Mouse (Mus musculus): ENCODE measurements at regions not wholly inside any gene's neighbourhood (a gene's known extent, or its start where the extent isn't known, plus 50 kb on each side); places are given as distances from the start of the nearest gene placed in this dataset.
A peak's percentile ranks its signal among the peaks of the same experiment; 100 is the strongest.

DNA sequence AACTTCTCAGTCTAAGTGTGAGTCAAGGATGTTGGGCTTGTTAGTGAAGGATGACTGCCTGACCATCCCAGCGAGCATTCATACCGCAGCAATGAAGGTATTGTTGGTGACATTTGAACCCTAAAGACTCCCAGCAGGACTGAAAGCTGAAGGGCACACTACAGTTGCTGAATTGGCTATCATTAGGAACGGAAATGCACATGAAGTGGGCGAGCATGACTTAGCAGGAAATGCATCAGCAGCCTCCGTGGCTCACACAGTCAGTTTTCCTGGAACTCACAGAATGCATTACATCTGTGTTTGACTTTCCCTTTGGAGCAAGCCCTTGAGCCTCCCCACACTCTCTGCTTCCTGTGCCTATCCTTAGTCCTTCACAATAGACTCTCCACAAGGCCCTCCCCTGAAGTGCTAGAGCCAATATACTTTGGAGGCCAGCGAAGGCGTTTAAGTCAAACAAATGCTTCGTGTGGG lies 63.9 kb downstream of the Tmco5 start:
- DNase-seq: peak; percentile 55 to 71

DNA sequence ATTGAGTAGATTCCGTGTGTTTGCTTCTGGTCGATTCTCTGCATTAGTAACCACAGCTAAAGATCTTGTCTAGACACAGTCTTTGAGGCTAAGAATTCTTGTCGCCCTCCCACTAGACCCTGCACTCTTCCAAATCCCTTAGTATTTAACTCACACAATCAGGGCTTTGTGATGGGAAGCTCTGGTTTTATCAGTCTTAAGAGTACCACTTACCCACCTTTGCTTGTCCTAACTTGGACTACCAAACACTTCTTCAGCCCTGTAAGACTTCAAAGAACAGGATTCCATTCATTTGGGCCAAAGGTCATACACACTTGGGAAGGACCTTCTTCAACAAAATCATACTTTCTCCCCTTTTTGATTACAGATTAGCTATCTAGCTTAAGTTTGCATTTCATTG lies 70.0 kb downstream of the Tmco5 start:
- no peak for DNase-seq

DNA sequence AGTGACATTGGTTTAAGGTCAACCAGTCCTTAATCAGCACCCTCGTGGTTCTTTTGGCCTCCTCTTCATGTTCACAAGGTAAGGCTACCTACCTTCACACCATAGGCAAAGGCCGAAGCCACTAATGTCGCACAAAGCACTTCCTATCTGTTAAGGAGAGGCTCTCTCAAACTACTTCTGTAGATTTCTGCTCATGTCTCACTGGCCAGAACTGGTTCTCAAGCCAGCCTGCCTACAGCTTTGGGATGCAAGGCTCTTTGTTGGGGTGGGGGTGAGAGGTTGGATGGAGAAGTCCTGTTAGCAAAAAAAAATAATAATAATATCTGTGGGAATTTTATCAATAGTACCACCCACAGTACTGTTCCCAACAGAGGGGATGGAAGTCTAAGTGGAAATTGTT lies 71.2 kb downstream of the Tmco5 start:
- DNase-seq: no peak

DNA sequence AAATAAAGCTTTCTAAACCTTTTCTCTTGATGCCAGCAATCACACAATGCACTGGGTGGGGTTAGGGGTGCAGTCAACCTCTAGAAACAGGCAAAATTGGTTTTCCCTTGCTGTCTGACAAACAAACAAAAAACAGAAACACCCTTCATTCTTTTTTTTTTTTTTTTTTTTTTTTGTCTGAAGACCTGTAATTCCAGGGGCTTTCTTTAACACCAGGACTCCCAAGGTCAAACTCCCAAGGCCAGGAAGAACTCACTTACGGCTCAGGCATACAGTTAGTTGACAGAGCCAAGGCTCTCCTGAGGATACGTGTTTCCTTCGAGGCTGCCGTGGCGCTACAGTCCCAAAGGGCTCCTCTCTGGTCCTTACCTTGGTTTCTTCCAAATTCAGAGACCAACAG lies 71.7 kb downstream of the Tmco5 start:
- no peak for DNase-seq

DNA sequence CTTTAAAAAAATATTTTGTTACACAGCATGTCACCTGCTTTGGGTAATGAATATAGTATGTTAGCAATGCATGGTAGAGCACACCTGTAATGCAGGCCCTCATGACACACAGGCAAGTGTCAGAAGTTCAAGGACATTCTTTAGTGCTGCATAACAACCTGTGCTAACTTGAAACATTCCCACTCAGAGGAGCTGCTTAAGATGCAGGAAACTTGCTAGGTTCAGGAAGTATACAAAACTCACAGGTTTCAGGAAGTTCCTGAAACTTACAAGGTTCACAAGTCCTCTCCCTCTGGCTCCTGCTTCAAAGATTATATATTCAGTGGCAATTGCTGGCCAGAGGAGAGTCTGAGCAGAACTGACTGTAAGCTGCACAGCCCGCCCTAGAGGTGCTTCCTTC lies 73.0 kb downstream of the Tmco5 start:
- no peak for DNase-seq

DNA sequence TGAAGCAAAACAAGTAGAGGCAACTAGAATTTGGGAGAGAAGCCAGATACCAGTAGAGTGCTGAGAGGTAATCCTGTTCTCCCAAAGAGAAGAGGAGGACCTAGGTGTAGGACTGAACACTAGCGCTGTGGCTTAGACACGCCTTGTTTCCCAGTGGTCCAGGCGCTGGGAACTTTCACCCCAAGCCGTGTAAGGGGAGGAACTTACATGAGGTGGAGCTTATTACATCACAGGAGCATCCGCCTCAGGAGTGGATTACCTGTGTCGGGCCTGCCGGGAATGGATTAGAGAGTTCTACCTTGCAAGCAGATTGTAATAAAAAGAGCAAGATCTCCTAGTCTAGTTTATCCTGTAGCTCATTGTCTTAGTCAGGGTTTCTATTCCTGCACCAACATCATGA lies 75.8 kb downstream of the Tmco5 start:
- DNase-seq: no peak

DNA sequence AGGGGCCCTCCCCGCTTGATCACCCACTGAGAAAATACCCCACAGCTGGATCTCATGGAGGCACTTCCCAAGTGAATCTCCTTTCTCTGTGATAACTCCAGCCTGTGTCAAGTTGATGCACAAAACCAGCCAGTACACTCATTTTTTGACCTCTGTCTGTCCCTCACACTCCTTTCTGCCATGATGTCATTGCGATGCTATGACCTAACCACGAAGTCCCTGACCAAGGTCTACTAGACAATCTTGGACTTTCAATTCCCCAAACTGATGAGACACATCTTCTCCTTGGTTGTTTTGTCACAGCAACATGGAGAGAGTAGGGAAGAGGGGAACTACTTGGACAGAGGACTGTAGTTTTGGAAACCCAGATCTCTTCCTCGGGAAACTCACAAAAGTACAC lies 76.4 kb downstream of the Tmco5 start:
- no peak for DNase-seq

DNA sequence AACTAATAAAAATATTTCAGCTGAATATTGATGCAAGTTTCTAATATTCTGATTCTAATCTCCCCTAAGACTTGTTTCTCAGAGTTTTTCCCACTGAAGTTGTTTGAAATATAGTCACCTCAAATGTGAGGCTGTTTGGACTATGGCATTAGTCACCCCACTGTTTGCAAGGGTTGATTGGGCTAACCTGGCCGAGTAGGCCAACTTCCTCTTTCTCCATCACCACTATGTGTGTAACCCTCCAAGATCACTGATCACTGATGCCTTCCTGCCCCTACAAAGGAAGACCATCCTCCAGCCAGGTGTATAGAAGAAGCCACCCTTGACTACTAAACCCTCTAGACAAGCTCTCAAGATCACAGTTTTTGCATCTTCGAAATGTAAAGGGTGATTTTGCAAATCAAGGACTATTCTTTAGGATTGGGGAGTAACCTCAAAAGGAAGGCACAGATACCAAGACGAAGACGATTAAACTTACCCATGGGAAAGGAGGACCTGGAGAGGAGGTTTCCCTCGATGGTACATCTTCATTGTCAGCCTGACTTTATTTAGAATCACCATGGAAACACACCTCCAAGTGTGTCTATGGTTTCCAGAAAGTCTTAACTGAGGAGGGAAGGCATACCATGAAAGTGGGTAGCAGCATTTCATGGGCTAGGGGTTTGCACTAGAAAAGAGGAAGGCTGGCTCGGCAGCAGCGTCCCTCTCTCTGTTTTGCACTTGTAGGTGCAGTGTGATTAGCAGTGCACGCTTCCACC lies 84.8 kb downstream of the Tmco5 start:
- DNase-seq: no peak

DNA sequence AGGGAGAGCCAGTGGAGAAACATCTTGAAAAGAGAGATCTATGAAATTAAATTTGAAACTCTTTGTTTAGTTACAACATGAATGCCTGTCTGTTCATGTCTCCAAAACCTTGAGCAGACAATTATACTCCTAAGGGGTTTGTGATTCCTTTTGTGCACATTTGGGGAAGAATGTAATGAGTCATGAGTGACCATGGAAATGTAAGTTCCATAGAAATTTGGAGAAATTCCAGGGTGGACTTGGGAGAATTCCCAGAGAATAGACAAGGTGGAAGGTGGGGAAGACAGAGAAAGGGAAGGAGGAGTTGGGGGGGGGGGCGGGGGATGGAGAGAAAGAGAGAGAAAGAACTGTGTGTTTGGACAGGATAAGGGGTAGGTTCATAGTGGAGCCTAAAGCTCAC lies 87.8 kb downstream of the Tmco5 start:
- DNase-seq: no peak

DNA sequence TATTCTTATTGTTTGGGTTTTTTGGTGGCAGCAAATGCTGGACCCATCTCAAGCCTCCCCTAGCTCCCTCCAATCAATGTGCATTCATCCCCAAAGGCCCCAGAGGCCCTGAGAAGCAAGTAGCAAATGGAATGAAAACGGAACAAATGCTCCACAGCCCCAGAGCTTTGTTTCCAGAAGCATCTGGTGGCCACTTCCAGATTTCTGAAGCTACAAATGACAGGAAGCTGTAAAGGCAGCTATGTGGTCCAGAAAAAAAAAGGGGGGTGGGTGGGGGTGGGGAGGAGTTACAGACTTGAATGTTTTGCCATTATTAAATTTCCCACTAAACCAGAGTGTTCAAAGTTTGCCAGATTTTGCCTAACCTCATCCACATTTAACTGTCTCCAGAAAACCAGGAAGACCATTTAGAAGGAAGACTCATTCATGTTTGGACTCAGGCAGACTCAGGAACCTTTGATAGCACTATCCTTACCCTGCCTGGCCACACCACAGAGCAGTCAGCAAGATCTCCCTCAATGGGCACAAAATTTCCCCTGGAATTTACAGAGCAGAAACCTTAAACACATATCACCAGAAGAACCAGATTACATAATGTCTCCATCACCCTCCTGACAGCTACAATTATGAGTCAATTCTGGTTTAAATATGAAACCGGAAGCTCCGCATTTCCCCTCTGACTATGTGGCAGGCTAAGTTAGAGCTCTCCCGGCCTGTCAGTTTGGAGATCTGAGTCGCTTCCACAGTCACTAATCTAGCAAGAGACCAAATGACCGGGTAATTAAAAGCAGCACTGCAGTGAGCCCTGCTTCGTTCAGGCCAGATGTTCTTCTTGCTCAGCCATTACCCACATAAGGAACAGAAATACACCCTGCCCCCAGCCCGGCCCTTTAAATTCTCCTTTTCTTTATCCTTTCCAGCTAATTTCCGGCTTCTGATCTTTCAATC lies 93.4 kb downstream of the Tmco5 start:
- peak; percentile 43 to 52 for DNase-seq

DNA sequence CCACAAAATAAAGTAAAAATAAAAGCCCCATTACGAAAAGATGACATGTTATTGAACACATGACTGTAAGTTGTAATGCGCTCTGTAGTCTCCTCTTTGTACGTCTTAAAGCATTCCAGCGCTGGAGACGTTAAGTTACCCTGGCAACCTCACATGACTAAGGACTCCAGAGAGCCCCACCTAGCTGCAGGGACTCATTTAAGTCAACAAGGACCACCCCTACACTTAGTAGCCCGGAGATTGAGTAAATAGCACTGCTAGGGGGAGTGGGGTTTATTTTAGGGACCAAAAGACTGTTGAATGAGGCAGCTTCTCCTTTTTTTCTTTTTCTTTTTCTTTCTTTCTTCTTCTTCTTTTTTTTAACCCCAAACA lies 94.1 kb downstream of the Tmco5 start:
- DNase-seq: no peak

DNA sequence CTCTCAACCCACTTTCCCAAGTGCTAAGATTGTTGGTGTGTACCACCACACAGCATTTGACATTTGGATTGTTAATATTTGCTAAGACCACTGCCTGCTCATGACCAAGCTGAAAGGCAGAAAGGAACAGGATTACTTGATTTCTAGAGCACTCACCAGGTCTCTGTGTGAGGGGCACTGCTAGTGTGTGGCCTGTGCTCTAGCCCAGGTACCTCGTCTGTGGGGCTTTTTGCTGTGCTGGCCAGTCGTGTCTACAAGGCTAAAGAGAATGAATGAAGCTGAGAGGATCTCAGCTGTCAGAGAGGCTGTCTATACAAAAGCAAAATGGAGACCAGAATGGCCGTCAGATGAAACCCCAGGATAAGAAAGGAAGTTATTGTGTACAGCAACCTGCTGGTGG lies 95.0 kb downstream of the Tmco5 start:
- no peak for DNase-seq

DNA sequence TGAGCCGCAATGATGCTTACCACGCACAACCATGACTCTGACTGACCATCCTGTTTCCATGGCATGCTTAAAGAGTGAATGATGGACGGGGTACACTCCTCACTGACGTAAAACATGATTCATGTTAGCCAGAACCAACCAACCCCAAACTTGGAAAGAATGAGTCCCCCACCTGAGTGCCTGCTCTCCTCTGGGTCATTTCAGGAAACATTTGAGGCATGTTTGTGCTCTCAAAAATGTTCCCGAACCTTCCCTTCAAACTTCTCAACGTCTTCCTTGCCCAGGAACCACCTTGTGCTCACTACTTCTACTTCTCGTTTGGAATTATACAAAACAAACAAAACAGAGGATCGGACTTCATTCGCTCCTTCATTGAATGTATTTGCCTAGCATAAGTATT lies 95.7 kb downstream of the Tmco5 start:
- DNase-seq: no peak

DNA sequence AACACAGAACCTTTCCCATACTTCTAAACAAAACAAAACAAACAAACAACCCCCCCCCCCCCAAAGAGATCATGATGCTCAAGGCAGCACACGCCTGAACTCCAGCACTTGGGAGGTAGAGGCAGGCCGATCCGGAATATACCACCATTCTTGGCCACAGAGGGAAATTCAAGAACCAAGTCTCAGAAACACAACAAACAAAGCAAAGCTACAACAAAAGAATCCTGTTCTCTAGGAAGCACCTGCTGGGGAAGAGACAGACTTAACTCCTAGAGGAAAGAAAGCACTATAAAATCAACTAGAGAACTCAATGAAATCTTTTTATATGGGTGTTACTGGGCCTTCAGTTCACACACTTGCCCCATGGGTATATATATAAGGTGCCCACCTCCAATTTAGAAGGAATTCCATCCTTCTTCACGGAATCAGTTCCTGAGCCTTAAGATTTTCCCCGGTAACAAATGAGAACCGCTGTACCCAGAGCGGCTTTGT lies 96.1 kb downstream of the Tmco5 start:
- DNase-seq: no peak

DNA sequence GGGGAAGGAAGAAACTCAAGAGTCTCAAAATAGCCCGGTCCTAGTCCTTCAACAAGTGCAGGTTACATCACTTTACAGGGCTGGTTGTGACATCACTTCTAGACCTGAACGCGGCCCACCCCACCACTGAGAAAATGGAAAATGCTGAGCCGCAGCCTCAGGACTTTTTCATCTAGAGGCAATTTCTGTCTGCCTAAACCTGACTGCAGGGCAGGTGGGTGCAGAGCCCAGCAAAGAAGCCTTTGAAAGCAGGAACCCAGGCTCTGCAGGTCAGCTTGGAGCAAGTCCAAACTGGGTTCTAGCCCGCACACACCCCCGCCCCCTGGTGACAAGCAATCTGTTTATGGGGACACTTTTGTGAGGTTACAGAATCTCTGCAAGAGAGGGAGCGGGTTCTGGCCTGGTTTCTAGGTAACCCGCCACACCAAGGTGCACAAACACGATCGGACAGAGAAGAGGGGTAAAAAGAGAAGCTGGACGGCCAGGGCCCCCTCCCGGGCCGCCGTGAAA lies 96.7 kb downstream of the Tmco5 start:
- DNase-seq: peak; percentile 67 to 70

DNA sequence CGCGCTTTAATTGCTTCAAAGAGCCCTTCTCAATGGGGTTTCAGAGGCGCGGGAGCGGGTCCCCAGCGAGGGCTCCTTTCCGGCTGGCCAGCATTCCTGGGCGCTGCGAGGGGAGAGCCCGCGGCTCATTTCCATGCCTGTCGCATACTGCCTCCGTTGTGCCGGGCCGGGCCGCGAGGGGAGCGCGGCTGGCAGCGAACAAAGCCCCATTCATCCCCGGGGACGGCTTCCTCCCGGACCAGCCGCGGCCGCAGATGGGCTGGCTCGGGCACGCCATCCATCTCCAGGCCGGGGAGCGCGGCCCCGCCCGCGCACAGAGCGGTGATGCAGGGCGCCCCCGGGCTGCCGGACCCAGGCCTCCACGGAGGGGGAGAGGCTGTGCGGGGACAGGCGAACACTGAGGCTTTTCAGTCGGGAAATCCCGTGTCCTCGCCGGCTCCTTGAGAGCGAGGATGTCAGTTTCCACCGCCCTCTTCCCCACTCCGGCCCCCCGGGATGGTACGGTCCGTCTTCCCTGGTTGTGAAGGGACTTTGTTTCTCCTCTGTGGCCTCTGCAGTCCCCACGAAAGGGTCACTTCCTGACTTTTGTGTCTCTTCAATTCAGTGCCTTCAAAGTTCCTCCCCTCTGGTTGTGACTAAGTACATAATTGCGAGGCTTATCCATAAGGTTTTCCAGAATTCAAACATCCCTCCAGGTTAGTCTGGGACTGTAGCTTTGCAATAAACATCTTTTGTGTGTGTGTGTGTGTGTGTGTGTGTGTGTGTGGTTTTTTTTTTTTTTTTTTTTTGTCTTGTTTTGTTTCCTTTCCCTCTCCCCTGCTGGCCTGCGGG lies 97.3 kb downstream of the Tmco5 start:
- DNase-seq: peak; percentile 85 to 91

DNA sequence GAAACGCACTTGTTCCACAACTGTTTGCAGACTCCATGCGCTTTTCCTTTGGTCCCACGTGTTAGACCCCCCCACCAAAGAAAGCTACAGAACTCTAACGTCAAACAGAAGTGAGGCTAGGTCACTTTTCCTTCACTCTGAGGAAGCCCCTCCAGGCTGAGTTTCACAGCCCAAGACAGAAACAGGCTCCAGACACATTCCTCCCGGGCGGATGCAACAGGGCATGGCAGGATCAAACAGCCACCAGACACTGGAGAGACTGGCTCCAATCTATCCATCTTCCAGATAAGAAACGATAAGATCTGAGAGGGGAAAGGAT lies 97.9 kb downstream of the Tmco5 start:
- peak; percentile 44 to 51 for DNase-seq

DNA sequence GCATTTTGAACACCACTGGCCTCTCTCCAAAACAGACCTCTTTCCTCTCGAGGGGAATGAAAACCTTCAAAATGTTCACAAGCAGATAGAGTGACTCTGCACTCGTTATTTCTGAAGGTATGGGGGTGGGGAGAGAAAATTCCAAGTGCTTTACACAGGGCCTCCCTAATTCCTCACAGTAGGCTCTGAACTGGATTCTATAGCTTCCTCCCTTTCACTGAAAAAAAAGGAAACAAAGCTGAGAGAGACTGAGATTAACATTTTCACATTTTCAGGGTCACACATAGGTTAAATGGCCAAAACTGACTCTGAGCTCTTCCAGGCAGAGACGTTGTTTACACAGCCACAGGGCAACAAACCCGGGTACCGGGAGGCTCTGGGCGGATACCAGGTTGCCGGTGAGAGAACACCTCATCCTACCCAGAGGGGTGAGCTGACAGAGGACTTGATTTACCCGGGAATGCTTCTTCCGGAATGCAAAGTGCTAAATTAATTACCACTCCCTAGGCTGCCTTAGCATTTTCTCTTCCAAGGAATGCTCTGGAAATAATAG lies 98.5 kb downstream of the Tmco5 start:
- DNase-seq: no peak

DNA sequence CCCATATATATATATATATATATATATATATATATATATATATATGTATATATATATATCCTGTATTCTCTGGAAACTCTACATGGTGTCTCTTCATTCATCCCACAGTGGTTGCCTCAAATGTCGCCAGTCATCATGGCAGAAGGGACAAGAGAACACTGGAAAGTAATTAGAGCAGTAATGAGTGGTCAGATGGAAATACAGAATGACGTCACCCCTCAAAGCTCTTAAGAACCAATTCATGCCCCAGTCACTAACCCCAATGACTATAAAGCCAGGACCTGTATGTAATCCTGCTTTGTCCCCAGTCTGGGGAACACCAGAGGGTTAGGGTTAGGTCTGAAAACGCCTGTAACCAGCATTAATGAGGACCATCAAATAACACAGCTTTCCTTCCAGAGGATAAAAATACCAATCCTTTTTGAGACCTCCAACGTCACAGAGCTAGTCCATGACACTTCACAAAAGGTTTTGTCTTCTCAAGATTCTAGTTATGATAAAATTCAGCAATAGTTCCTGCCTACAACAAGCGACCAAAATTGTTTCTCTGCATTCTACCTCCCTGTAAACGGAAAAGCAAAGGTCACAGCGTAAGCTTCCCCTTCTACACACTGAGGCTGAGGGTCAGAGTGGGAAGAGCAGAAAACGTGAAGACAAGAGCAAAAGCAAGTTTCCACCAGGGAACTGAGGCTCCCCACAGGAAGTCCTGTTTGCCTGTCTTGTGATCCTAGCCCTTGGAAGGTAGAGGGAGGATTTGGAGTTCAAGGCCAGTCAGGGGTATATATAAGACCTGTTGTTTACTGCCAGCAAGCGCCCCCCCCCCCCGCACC lies 99.5 kb downstream of the Tmco5 start:
- no peak for DNase-seq

DNA sequence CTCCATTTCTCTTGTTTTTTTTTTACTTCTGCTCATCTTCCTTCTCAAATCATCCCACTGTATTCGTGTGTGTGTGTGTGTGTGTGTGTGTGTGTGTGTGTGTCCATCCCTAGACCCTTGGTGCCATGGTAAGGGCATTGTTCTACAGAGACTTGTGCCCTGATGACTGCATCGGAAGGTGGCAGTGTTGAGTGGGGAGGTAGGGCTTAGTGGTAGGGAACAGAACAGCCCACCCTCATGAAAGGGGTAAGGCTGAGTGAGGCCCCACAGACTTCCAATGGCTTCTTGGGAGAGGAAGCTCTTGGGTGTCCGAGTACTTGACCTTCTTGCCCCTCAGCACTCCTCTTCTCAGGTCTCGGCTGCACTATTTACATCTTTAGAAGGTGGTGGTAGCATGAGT lies 100.3 kb downstream of the Tmco5 start:
- no peak for DNase-seq

DNA sequence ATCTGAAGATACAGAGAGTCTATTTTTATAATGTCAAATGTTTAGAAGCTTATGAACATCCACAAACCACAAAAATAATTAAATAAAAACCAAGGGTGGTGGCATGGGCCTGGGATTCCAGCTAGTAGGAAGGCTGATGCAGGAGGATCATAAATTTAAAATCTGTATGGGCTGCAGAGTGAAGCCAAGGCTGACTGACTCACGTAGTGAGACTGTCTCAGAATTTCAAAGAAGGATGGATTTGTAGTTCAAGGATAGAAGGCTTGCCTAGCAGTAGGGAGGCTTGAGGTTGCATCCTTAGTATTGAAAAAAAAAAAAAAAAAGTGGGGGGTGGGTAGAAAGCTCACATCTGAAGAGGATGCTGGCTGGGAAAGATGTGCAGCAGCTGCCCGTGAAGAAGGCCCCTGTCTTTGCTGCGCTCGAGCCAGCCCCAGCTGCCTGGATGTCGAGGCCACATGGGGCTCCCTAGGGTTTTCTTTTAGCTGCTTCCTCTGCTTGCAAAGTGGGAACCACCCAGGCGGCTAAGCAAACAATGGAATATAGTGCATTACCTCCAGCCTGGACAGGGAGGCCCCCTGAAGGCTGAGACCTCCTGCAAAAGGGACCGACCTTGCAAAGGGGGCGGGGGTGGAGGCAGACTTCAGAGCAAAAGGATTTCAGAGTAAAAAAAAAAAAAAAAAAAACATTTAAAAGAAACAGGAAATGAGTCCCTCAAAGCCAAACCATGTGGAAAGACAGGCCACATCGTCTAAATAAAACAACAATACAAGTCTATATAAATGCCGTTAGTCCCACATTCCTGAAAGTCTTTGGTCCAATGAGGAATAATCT lies 101.3 kb downstream of the Tmco5 start:
- peak; percentile 56 to 78 for DNase-seq
